Mouse (Mus musculus) CD4-positive, CD25-positive, alpha-beta regulatory T cell, adult 9 weeks (primary cell): ENCODE data around the gene Ints6l. TPM values are rescaled to one million over a fixed set of nuclear protein-coding genes. Genes with fewer than 3 reads are reported as not detected.

ENCODE experiments used
- polyA plus RNA-seq: library from polyadenylated mRNA; unstranded; fragments of 100-300 nt; shearing (Covaris generic); gene quantifications from one replicate; pipeline ENCODE4 v1.2.1, GENCODE M21; 2017

The Ints6l gene
- 36.4 TPM for polyA plus RNA-seq

GRCm38 (mm10) chrX:56454671-56455371 is at the start of gene Ints6l:
TSS of gene Ints6l (plus strand) at chrX:56454857.

GRCm38 (mm10) chrX:56447524-56448015 is 7.1 kb upstream of the Ints6l start, which contains the start of gene Gm2174:
TSS of gene Gm2174 (plus strand) at chrX:56447965.

GRCm38 (mm10) chrX:56524442-56524841 is 69.8 kb downstream of the Ints6l start, which contains the start of gene Gm10477:
TSS of gene Gm10477 (plus strand) at chrX:56524742.

GRCm38 (mm10) chrX:56549506-56549905 is 94.8 kb downstream of the Ints6l start, which contains the start of gene Gm648:
TSS of gene Gm648 (minus strand) at chrX:56549606.

Other genes with a start within 250 kb of the Ints6l start
- gene Gm773, start 242.0 kb upstream of the Ints6l start, polyA plus RNA-seq = not detected
- 1.2 TPM for gene Zfp449, start 108.5 kb upstream of the Ints6l start, polyA plus RNA-seq
- 2.8 TPM for gene Smim10l2a, start 80.3 kb upstream of the Ints6l start, polyA plus RNA-seq
- not detected for gene Gm2174, start 6.9 kb upstream of the Ints6l start, polyA plus RNA-seq
- not detected for gene Gm10477, start 69.9 kb downstream of the Ints6l start, polyA plus RNA-seq
- not detected for gene Gm648, start 94.7 kb downstream of the Ints6l start, polyA plus RNA-seq
- 11.0 TPM for gene Mmgt1, start 143.2 kb downstream of the Ints6l start, polyA plus RNA-seq
- gene Slc9a6, start 154.9 kb downstream of the Ints6l start, polyA plus RNA-seq = 15.8 TPM